ENCODE assay signal across 26 mouse cellular contexts in genomic region chr9:74922884-74923283, GRCm38 (mm10). TPM values are rescaled to one million over a fixed set of nuclear protein-coding genes. Genes with fewer than 3 reads are reported as not detected.
A peak's percentile ranks its signal among the peaks of the same experiment; 100 is the strongest.
DNase-seq lines count a peak whose midpoint lies in the region; ATAC-seq and TF ChIP-seq lines count a peak whose summit lies in the region.
"Had no signal": no experiment of that assay in that cellular context is flagged by ENCODE, and none has a peak within 500 bp of the region (broad histone marks: within the 10 kb centered on the region; RNA-seq: fewer than 3 reads in every experiment).

No protein-coding gene starts in this region.

- no peaks in the 10 kb centered on the region for H3K27me3 ChIP-seq in embryonic facial prominence, embryonic 12.5 days
- no peaks in the 10 kb centered on the region for H3K27me3 ChIP-seq in embryonic facial prominence, embryonic 10.5 days (replicated peaks; ENCODE audit: low read depth, poor library complexity, severe bottlenecking)
- H3K27me3 ChIP-seq in kidney, embryonic 14.5 days (ENCODE audit: control insufficient read depth, insufficient read depth, low read length) = no peaks in the 10 kb centered on the region
- H3K27me3 ChIP-seq in liver, adult 2 months (ENCODE audit: control insufficient read depth, insufficient read depth, low read length) = no peaks in the 10 kb centered on the region
- no peaks in the 10 kb centered on the region for H3K27me3 ChIP-seq in liver, postnatal 0 days (ENCODE audit: insufficient read depth, low read length)
- H3K27me3 ChIP-seq: embryonic facial prominence, embryonic 15.5 days; forebrain, embryonic 12.5 days; heart, embryonic 13.5 days had no signal

- H3K4me1 ChIP-seq in embryonic facial prominence, embryonic 12.5 days = no peaks in the 10 kb centered on the region
- peaks cover 10% of the 10 kb centered on the region; the same call in 1 of the 2 replicates for H3K4me1 ChIP-seq in embryonic facial prominence, embryonic 10.5 days
- peaks cover 8% of the 10 kb centered on the region; the same call in 1 of the 2 replicates for H3K4me1 ChIP-seq in kidney, embryonic 14.5 days (ENCODE audit: control insufficient read depth, insufficient read depth, low read length)
- H3K4me1 ChIP-seq in liver, adult 2 months (ENCODE audit: control insufficient read depth, insufficient read depth, low read length) = peaks cover 36% of the 10 kb centered on the region
- H3K4me1 ChIP-seq in liver, postnatal 0 days (ENCODE audit: insufficient read depth) = peaks cover 5% of the 10 kb centered on the region; the same call in 1 of the 2 replicates

- no peak overlapping the region for H3K4me3 ChIP-seq in embryonic facial prominence, embryonic 12.5 days
- no peak overlapping the region for H3K4me3 ChIP-seq in embryonic facial prominence, embryonic 10.5 days
- H3K4me3 ChIP-seq in kidney, embryonic 14.5 days (ENCODE audit: low read length) = no peak overlapping the region
- no peak overlapping the region for H3K4me3 ChIP-seq in liver, adult 2 months (ENCODE audit: insufficient read depth, low read depth, low read length)
- H3K4me3 ChIP-seq in liver, postnatal 0 days (ENCODE audit: low read depth, low read length) = no peak overlapping the region
- H3K4me3 ChIP-seq: embryonic facial prominence, embryonic 15.5 days; forebrain, embryonic 12.5 days; heart, adult 2 months; heart, embryonic 10.5 days; heart, embryonic 13.5 days had no signal

- H3K79me2 ChIP-seq in liver, adult 2 months (ENCODE audit: control insufficient read depth, insufficient read depth, low read length) = no peaks in the 10 kb centered on the region

- no peak for TF ChIP-seq POLR2A in liver, adult 2 months (IDR thresholded peaks at IDR 0.05; ENCODE audit: extremely low read depth, insufficient read depth, low read length)

- TF ChIP-seq EP300 in liver, postnatal 0 days (IDR thresholded peaks at IDR 0.05; ENCODE audit: low read depth) = no peak

- TF ChIP-seq CTCF in liver, adult 2 months (IDR thresholded peaks at IDR 0.05; ENCODE audit: low read depth, low read length) = no peak
- no peak for TF ChIP-seq CTCF in liver, postnatal 0 days (IDR thresholded peaks at IDR 0.05; ENCODE audit: low read depth)

- DNase-seq in embryonic facial prominence, embryonic 10.5 days (ENCODE audit: low spot score) = no peak
- no peak for DNase-seq in kidney, adult 11 months
- no peak for DNase-seq in liver, adult 2 months (ENCODE audit: extremely low read depth, low read depth, low spot score)
- DNase-seq in liver, postnatal 0 days = no peak
- DNase-seq: adrenal gland, adult 8-10 months; adrenal gland, postnatal 25 days; cerebellum, adult 11-12 months; cerebellum, adult 8-10 months; cerebellum, postnatal 10 days; cerebellum, postnatal 36 days; embryo, embryonic 11 days; gastrocnemius, postnatal 10 days; gastrocnemius, postnatal 36 days; heart, adult 2 months; heart, postnatal 14 days; heart, postnatal 4 days had no signal

- H3K27ac ChIP-seq in embryonic facial prominence, embryonic 12.5 days = no peak overlapping the region
- no peak overlapping the region for H3K27ac ChIP-seq in embryonic facial prominence, embryonic 10.5 days (replicated peaks)
- H3K27ac ChIP-seq in kidney, embryonic 14.5 days (ENCODE audit: low read depth, low read length) = no peak overlapping the region
- peak overlapping the region; percentile 100 for H3K27ac ChIP-seq in liver, adult 2 months (replicated peaks; ENCODE audit: insufficient read depth, low read depth, low read length)
- H3K27ac ChIP-seq in liver, postnatal 0 days (ENCODE audit: low read depth) = no peak overlapping the region
- H3K27ac ChIP-seq: embryonic facial prominence, embryonic 15.5 days; heart, adult 2 months; heart, embryonic 13.5 days; hindbrain, embryonic 14.5 days; hindbrain, postnatal 0 days had no signal

- no peaks in the 10 kb centered on the region for H3K9me3 ChIP-seq in embryonic facial prominence, embryonic 12.5 days
- H3K9me3 ChIP-seq in embryonic facial prominence, embryonic 10.5 days = no peaks in the 10 kb centered on the region; the same call in 1 of the 2 replicates
- H3K9me3 ChIP-seq in kidney, embryonic 14.5 days (ENCODE audit: control insufficient read depth, low read length) = no peaks in the 10 kb centered on the region
- no peaks in the 10 kb centered on the region for H3K9me3 ChIP-seq in liver, postnatal 0 days (ENCODE audit: low read length)
- H3K9me3 ChIP-seq: embryonic facial prominence, embryonic 15.5 days; heart, embryonic 10.5 days; heart, embryonic 13.5 days had no signal

- no peak overlapping the region for H3K4me2 ChIP-seq in embryonic facial prominence, embryonic 12.5 days (replicated peaks)
- H3K4me2 ChIP-seq in kidney, embryonic 14.5 days (replicated peaks; ENCODE audit: low read depth, low read length) = no peak overlapping the region
- H3K4me2 ChIP-seq in liver, postnatal 0 days (ENCODE audit: low read depth, low read length) = no peak overlapping the region
- H3K4me2 ChIP-seq: embryonic facial prominence, embryonic 15.5 days; forebrain, embryonic 12.5 days; heart, embryonic 13.5 days; hindbrain, embryonic 14.5 days had no signal

- WGBS in embryonic facial prominence, embryonic 12.5 days = 67% methylated on average over 3 of the region's 3 CpGs
- 59% methylated on average over 3 of the region's 3 CpGs for WGBS in embryonic facial prominence, embryonic 10.5 days
- 21% methylated on average over 3 of the region's 3 CpGs for WGBS in kidney, embryonic 14.5 days
- 52% methylated on average over 3 of the region's 3 CpGs for WGBS in liver, adult 2 months
- WGBS in liver, postnatal 0 days (ENCODE audit: insufficient replicate concordance) = 54% methylated on average over 3 of the region's 3 CpGs

- peak; percentile 24; the same call in 1 of the 2 replicates for ATAC-seq in embryonic facial prominence, embryonic 12.5 days (ENCODE audit: insufficient number of reproducible peaks, insufficient read depth, low FRiP score, low TSS enrichment)
- peak; percentile 50; the same call in 1 of the 2 replicates for ATAC-seq in kidney, embryonic 14.5 days (ENCODE audit: low FRiP score, low TSS enrichment)
- ATAC-seq in liver, postnatal 0 days = no peak
- ATAC-seq: activated CD4-positive, CD25-positive, alpha-beta regulatory T cell, adult 4 months; forebrain, embryonic 16.5 days; hindbrain, postnatal 0 days had no signal

- H3K36me3 ChIP-seq in embryonic facial prominence, embryonic 12.5 days = no peaks in the 10 kb centered on the region
- H3K36me3 ChIP-seq in embryonic facial prominence, embryonic 10.5 days (replicated peaks) = no peaks in the 10 kb centered on the region
- no peaks in the 10 kb centered on the region for H3K36me3 ChIP-seq in kidney, embryonic 14.5 days (ENCODE audit: control insufficient read depth, insufficient read depth, low read length)
- H3K36me3 ChIP-seq in liver, adult 2 months (ENCODE audit: control insufficient read depth, insufficient read depth, low read length) = no peaks in the 10 kb centered on the region
- no peaks in the 10 kb centered on the region for H3K36me3 ChIP-seq in liver, postnatal 0 days (replicated peaks; ENCODE audit: insufficient read depth, low read length)
- H3K36me3 ChIP-seq: embryonic facial prominence, embryonic 15.5 days; forebrain, embryonic 12.5 days; heart, embryonic 10.5 days; heart, embryonic 13.5 days had no signal

- H3K9ac ChIP-seq in embryonic facial prominence, embryonic 12.5 days = no peak overlapping the region
- H3K9ac ChIP-seq in kidney, embryonic 14.5 days (ENCODE audit: low read depth, low read length) = no peak overlapping the region
- peak overlapping the region; percentile 9; the same call in 1 of the 2 replicates for H3K9ac ChIP-seq in liver, adult 2 months (ENCODE audit: low read depth, low read length)
- no peak overlapping the region for H3K9ac ChIP-seq in liver, postnatal 0 days (replicated peaks)
- H3K9ac ChIP-seq: embryonic facial prominence, embryonic 15.5 days; forebrain, embryonic 12.5 days; heart, embryonic 13.5 days; hindbrain, embryonic 14.5 days had no signal

RNA-seq across cellular contexts. Expression of gene Fam214a, which starts 29.8 kb away (rescaled TPM):
- 13.4 and 14.0 TPM in 2 replicates for polyA plus RNA-seq in embryonic facial prominence, embryonic 12.5 days (2016; fragmentation: Nextera tagmentation; extraction: Ambion mirVana)
- 6.6 and 8.6 TPM in 2 replicates for polyA plus RNA-seq in embryonic facial prominence, embryonic 10.5 days (2016; fragmentation: Nextera tagmentation; extraction: Ambion mirVana)
- polyA plus RNA-seq in kidney, embryonic 14.5 days (2014; fragmentation: Nextera tagmentation; extraction: Ambion mirVana) = 6.0 and 10.4 TPM in 2 replicates
- 67.5 and 116 TPM in 2 replicates for total RNA-seq in liver, adult 2 months (2014; rRNA removed)
- 14.5 and 23.1 TPM in 2 replicates for polyA plus RNA-seq in liver, adult 2 months (2012; rRNA removed)
- 4.8 and 6.4 TPM in 2 replicates for polyA plus RNA-seq in liver, postnatal 0 days (2015; fragmentation: Nextera tagmentation; extraction: Ambion mirVana)
